Mouse (Mus musculus): ENCODE results near the gene Tmem126b.

GRCm38 (mm10) chr7:90460330-90460729, 15.5 kb downstream of the Tmem126b start:
- TF ChIP-seq POLR2A (IDR thresholded peaks at IDR 0.05; ENCODE audit: insufficient read length, low read depth): no peak
- peak in 2 of 3 experiments; percentile 11 to 74 for TF ChIP-seq MYOG (IDR thresholded peaks at IDR 0.05; ENCODE audit: control insufficient read depth in 1 of 3, insufficient read depth in 1 of 3, insufficient read length in 2 of 3, low read depth in 2 of 3)
- no peak for TF ChIP-seq E2F4 (IDR thresholded peaks at IDR 0.05; ENCODE audit: insufficient read depth)

All from myocyte (in vitro differentiated cells).